Mouse (Mus musculus): ENCODE measurements around the gene Gm4787. TPM values are rescaled to one million over a fixed set of nuclear protein-coding genes. Genes with fewer than 3 reads are reported as not detected.
"Not testable (repeated sequence)": the region's sequence is repeated elsewhere in the genome, so short reads cannot be mapped to it uniquely, and the experiment has no call there.

Gene Gm4787
- polyA plus RNA-seq (2012; rRNA removed), result 0.08 and 0.30 TPM in 2 replicates

DNA sequence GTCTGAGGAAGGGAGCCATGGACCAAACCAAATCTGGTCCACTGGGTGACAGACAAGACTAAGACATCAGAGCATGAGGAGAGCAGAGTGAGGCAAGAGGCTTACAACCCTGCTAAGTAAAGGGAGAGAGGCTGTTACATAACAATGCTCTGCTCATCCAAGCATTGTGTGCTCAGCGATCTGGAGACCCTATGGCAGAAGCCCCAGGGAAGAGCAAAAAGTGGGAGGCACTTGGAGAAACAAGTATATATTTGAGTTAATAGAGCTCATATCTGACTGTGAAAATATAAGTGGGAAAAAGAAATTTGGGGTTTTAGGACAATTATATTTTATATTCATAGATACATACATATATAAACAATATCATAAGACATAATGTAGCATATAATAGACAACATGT, at the start of gene Gm4787:
Gene Gm4787 (minus strand): TSS at position 101 of the 400 bp plus-strand sequence.
- H3K27ac ChIP-seq (ENCODE audit: insufficient read depth, low read length); H3K27me3 ChIP-seq (ENCODE audit: control insufficient read depth, insufficient read depth, low read length); DNase-seq (ENCODE audit: low read depth in 1 of 2, low spot score in 2 of 2); H3K4me3 ChIP-seq (ENCODE audit: extremely low read depth, insufficient read depth, insufficient read length); H3K36me3 ChIP-seq (ENCODE audit: control insufficient read depth, insufficient read depth, low read length); H3K4me1 ChIP-seq (ENCODE audit: control insufficient read depth, insufficient read depth, insufficient read length): not testable (repeated sequence)
- WGBS, result 88% methylated on average over 1 of the region's 1 CpGs

DNA sequence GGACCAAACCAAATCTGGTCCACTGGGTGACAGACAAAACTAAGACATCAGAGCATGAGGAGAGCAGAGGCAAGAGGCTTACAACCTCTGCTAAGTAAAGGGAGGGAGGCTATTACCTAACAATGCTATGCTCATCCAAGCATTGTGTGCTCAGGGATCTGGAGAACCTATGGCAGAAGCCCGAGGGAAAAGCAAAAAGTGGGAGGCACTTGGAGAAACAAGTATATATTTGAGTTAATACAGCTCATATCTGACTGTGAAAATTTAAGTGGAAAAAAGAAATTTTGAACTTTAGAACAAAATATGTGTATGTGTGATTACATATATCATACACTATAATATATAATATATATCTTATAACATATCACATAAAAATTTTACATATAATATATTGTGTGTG, 42.6 kb upstream of the Gm4787 start, which contains the start of gene Adam4:
Gene Adam4 (minus strand): TSS at position 101 of the 400 bp plus-strand sequence.
- 98% methylated on average over 1 of the region's 1 CpGs for WGBS
- Histone ChIP-seq H3K36me3 (ENCODE audit: control insufficient read depth, insufficient read depth, low read length) (no peaks in the 10 kb centered on the region), H3K4me1 (ENCODE audit: control insufficient read depth, insufficient read depth, insufficient read length) (no peaks in the 10 kb centered on the region), H3K27ac (ENCODE audit: insufficient read depth, low read length) (no peak within 1 kb of the TSS), H3K27me3 (ENCODE audit: control insufficient read depth, insufficient read depth, low read length) (no peaks in the 10 kb centered on the region), H3K4me3 (ENCODE audit: extremely low read depth, insufficient read depth, insufficient read length) (no peak within 1 kb of the TSS)
- no peak for DNase-seq (ENCODE audit: low read depth in 1 of 2, low spot score in 2 of 2)
- TF ChIP-seq CTCF (IDR thresholded peaks at IDR 0.05; ENCODE audit: extremely low read depth, insufficient read depth, insufficient read length, insufficient replicate concordance) (no peak), POLR2A (IDR thresholded peaks at IDR 0.05; ENCODE audit: low read depth, low read length) (no peak)

DNA sequence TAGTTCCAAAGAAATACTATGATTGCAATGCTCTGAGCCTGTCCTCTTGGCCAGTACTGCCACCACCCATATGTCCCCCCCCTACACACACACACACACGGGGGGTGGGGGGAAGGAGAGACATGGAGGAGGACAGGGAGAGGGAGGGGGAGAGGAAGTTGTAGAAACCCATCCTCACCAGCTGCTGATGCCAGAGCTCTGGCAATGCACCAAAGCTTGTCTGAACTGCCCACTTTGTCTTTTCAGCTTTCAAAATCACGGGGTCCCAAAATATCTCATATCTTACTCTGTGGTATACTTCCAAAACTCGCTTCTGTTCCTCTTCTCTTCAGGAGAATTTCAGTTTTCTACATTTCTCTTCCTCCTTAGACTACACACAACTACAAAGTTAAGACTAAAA, 33.9 kb upstream of the Gm4787 start:
- 42% methylated on average over 3 of the region's 3 CpGs for WGBS
- Histone ChIP-seq H3K27ac (ENCODE audit: insufficient read depth, low read length) (no peak overlapping the region), H3K27me3 (ENCODE audit: control insufficient read depth, insufficient read depth, low read length) (no peaks in the 10 kb centered on the region), H3K36me3 (ENCODE audit: control insufficient read depth, insufficient read depth, low read length) (no peaks in the 10 kb centered on the region), H3K4me3 (ENCODE audit: extremely low read depth, insufficient read depth, insufficient read length) (no peak overlapping the region), H3K4me1 (ENCODE audit: control insufficient read depth, insufficient read depth, insufficient read length) (no peaks in the 10 kb centered on the region)
- DNase-seq (ENCODE audit: low read depth in 1 of 2, low spot score in 2 of 2), result no peak
- TF ChIP-seq POLR2A (IDR thresholded peaks at IDR 0.05; ENCODE audit: low read depth, low read length) (no peak), CTCF (IDR thresholded peaks at IDR 0.05; ENCODE audit: extremely low read depth, insufficient read depth, insufficient read length, insufficient replicate concordance) (no peak)

DNA sequence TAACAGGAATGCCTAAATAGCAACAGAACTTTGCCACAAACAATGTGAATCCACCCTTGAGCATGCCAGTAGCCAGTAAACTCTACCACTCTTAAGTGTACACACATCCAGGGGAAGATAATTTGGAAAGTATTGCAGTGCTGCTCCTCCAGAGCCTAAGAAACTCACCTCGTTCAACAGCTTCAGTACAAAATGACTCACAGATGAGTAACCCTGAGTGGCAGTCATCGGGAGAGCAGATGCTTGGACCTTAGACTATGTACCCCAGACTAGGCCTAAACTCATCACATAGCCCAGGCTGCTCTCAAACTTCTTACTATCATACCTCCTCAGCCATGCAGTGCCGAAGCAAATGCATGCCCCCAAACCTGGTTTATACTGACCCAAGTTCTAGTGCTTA, 29.7 kb upstream of the Gm4787 start:
- Histone ChIP-seq H3K4me3 (ENCODE audit: extremely low read depth, insufficient read depth, insufficient read length) (no peak overlapping the region), H3K27ac (ENCODE audit: insufficient read depth, low read length) (no peak overlapping the region), H3K36me3 (ENCODE audit: control insufficient read depth, insufficient read depth, low read length) (no peaks in the 10 kb centered on the region), H3K27me3 (ENCODE audit: control insufficient read depth, insufficient read depth, low read length) (no peaks in the 10 kb centered on the region), H3K4me1 (ENCODE audit: control insufficient read depth, insufficient read depth, insufficient read length) (no peaks in the 10 kb centered on the region)
- no peak for DNase-seq (ENCODE audit: low read depth in 1 of 2, low spot score in 2 of 2)
- TF ChIP-seq CTCF (IDR thresholded peaks at IDR 0.05; ENCODE audit: extremely low read depth, insufficient read depth, insufficient read length, insufficient replicate concordance) (no peak), POLR2A (IDR thresholded peaks at IDR 0.05; ENCODE audit: low read depth, low read length) (no peak)
- 89% methylated on average over 3 of the region's 3 CpGs for WGBS

DNA sequence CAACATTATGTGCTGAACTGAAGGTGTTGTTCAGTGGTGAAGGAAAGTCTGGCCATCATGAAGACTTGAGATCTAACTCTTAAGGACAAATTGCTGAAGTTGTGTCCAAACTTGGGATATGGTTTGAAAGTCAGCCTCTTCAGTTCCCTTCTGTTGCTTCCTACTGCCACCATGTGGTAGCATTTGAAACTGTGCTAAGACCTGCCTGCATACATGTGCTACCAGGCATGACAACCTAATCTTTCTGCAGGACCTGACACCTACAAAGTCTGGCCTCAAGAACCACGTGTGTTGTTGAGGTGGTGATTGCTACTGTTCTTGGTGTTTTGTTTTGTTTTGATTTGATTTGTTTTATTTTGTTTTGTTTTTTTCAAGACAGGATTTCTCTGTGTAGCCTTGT, 22.9 kb upstream of the Gm4787 start:
- Histone ChIP-seq H3K4me1 (ENCODE audit: control insufficient read depth, insufficient read depth, insufficient read length) (no peaks in the 10 kb centered on the region), H3K27ac (ENCODE audit: insufficient read depth, low read length) (no peak overlapping the region), H3K36me3 (ENCODE audit: control insufficient read depth, insufficient read depth, low read length) (no peaks in the 10 kb centered on the region), H3K27me3 (ENCODE audit: control insufficient read depth, insufficient read depth, low read length) (no peaks in the 10 kb centered on the region), H3K4me3 (ENCODE audit: extremely low read depth, insufficient read depth, insufficient read length) (no peak overlapping the region)
- peak; percentile 3 to 29 for DNase-seq (ENCODE audit: low read depth in 1 of 2, low spot score in 2 of 2)
- WGBS, result 18% methylated on average over 1 of the region's 1 CpGs
- TF ChIP-seq POLR2A (IDR thresholded peaks at IDR 0.05; ENCODE audit: low read depth, low read length) (no peak), CTCF (IDR thresholded peaks at IDR 0.05; ENCODE audit: extremely low read depth, insufficient read depth, insufficient read length, insufficient replicate concordance) (peak; percentile 25; the same call in 1 of the 2 replicates)

DNA sequence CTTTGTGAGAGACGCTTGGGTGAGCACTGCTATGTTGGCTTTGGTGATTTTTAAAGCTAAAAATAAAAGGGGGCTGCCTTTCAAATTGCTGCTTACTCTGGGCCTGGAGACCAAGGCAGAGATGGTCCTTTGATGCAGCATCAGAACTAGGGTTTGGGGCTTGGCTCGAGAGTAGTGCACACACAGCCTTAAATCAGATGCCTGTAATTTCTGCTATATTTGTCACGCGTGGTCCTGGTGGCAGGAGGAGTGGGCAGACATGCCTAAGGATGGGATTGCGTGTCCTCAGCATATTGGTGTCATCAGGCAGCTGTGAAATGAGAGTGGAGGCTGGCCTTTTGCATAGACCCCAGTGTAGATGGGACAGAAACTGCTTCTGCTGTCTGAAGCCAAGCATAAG, 45.4 kb downstream of the Gm4787 start:
- WGBS, result 86% methylated on average over 5 of the region's 5 CpGs
- no peak for TF ChIP-seq CTCF (IDR thresholded peaks at IDR 0.05; ENCODE audit: extremely low read depth, insufficient read depth, insufficient read length, insufficient replicate concordance)
- no peak for TF ChIP-seq POLR2A (IDR thresholded peaks at IDR 0.05; ENCODE audit: low read depth, low read length)

DNA sequence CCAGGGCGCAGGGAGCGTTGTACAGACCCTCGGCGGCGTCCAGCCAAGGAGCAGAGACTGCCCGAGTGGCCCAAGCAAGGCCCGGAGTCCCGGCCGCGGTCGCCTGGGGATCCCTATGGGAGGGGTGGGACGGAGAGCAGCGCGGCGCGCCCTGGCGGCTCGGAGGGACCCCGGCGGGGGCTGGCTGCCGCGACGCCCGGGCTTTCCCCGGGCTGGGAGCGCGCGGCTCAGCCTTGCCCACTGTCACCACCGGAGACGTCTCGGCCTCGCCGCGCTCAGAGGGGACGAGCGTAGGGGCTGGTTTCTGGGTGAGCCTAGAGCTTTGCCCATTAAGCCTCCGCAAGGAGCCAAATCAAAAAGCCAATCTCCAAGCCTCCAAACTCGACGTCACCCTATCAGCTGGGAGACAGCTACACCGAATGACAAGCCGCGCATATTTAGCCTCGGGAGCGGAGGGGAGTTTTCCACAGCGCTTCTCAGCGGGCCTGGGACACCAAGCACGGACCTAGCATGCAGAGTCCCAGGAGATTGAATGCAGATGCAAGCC, 46.3 kb downstream of the Gm4787 start, which contains the start of gene Slc8a3:
Gene Slc8a3 (minus strand): TSS at position 306 of the 547 bp plus-strand sequence.
- Histone ChIP-seq H3K4me3 (ENCODE audit: extremely low read depth, insufficient read depth, insufficient read length) (no peak within 1 kb of the TSS), H3K4me1 (ENCODE audit: control insufficient read depth, insufficient read depth, insufficient read length) (no peaks in the 10 kb centered on the region), H3K27me3 (ENCODE audit: control insufficient read depth, insufficient read depth, low read length) (peaks cover 9% of the 10 kb centered on the region), H3K27ac (ENCODE audit: insufficient read depth, low read length) (no peak within 1 kb of the TSS), H3K36me3 (ENCODE audit: control insufficient read depth, insufficient read depth, low read length) (no peaks in the 10 kb centered on the region)
- WGBS, result 3% methylated on average over 47 of the region's 47 CpGs
- DNase-seq (ENCODE audit: low read depth in 1 of 2, low spot score in 2 of 2), result no peak
- no peak for TF ChIP-seq POLR2A (IDR thresholded peaks at IDR 0.05; ENCODE audit: low read depth, low read length)
- TF ChIP-seq CTCF (IDR thresholded peaks at IDR 0.05; ENCODE audit: extremely low read depth, insufficient read depth, insufficient read length, insufficient replicate concordance), result no peak

More for the DNA sequence above, 45.4 kb downstream of the Gm4787 start:
- Histone ChIP-seq H3K27me3 (ENCODE audit: control insufficient read depth, insufficient read depth, low read length) (peaks cover 9% of the 10 kb centered on the region), H3K4me3 (ENCODE audit: extremely low read depth, insufficient read depth, insufficient read length) (no peak overlapping the region), H3K4me1 (ENCODE audit: control insufficient read depth, insufficient read depth, insufficient read length) (no peaks in the 10 kb centered on the region), H3K27ac (ENCODE audit: insufficient read depth, low read length) (no peak overlapping the region), H3K36me3 (ENCODE audit: control insufficient read depth, insufficient read depth, low read length) (no peaks in the 10 kb centered on the region)
- no peak for DNase-seq (ENCODE audit: low read depth in 1 of 2, low spot score in 2 of 2)

Data from spleen, adult 2 months (tissue).